Mouse (Mus musculus) right cerebral cortex, postnatal 10 days (tissue): ENCODE data around the gene Arsb.
A peak's percentile ranks its signal among the peaks of the same experiment; 100 is the strongest.

Experiments used
- DNase-seq, 2 experiments: peaks; one replicate each; pipeline ENCODE4 v3.0.0; 2021; ENCODE audit warnings: low spot score in 2 of 2

The Arsb gene

DNA sequence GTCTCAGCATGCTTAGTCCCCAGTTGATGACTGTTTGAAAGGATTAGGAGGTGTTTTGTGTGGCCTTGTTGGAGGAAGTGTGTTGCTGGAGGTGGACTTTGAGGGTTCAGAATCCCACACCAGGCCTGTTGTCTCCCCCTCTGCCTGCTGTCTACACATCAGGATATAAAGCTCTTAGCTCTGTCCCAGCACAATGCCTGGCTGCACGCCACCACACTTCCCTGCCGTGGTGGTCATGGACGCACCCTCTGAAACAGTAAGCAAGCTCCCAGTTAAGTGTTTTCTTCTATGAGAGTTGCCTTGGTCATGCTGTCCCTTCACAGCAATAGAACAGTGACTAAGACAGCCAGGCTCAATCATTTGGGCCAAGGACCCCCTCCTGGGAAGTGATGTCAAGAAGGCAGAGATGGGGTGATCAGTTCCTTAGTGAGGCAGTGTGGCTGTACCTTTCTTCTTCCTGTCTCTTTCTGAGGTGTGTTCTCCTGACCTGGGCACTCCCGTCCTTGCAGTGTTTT is 149.4 kb downstream of the Arsb start:
- DNase-seq, result no peak

DNA sequence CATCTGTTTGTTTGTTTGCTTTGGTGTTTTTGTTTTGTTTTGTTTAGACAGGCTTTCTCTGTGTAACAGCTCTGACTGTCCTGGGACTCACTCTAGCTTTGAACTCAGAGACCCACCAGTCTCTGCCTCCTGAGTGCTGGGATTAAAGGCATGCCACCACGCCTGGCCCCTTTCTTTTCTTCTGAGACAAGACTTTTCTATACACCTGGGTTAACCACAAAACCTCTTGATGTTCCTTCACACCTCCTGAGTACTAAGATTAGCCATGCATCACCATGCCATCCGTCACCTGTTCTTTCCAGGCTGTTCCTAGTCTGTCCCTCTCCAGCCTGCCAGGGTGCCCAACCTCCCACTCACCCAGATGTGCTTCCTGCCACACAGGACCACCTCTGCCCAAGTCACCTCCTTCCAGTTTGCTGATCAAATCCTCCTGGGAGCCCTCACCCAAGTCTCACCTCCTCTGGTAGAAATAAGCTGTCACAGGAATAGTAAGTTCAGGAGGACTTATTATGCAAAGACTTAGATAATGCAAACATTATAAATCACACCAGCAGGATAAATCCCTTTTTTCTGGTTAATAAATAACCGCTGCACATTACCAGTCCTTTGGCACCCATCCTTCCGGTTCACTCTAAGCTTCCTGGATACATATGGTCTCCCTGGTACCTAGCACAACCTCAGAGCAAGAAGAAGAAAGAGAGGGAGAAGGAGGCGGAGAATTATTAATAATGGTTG is 150.6 kb downstream of the Arsb start:
- DNase-seq, result no peak

DNA sequence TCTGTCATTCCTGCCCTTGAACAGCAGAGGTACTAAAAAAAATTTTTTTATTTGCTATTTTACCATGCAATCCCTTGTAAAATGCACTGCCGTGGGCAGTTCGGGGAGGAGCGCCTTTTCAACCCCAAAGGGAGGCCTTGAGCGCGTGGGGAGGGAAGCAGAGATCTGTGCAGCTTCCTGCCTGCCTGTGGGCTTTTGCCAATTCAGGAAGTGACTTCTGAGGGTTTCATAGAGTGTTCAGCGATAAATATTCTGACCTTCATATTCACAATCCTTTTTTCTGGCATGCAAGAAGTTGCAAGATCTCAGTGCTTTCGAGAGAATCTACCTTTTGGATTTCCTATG is 151.1 kb downstream of the Arsb start:
- DNase-seq, result no peak

DNA sequence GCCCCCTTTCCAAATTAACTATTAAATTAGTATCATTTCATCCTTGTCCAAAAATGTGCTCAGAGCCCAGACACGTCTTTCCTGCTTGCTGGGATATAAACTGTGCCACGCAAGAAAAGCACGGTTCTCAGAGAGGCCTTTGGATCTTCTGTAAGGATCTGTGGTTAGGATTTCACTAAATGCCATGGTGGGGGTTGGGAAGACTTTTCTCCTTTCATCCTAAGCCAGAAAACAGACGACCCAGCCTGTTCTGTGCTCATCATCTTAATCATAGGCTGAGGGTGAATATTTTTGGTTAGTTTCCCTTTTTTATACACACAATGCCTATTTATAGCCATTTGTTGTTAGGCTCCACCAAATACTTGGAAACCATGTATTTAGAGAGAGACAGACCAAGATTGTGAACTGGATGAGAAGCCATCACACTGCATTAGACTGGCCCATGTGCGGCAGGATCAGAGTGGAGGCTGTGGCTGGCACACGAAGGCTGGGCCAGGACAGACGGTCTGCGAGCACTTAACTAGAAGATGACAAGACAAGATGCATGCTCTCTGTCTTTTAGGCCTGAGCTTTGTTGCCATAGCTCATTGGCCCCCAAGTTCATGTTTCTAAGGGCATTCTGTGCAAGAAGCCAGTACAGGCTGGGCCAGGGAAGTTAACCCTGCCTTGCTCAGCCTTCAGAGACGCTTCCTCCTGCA is 153.5 kb downstream of the Arsb start:
- DNase-seq, result no peak

DNA sequence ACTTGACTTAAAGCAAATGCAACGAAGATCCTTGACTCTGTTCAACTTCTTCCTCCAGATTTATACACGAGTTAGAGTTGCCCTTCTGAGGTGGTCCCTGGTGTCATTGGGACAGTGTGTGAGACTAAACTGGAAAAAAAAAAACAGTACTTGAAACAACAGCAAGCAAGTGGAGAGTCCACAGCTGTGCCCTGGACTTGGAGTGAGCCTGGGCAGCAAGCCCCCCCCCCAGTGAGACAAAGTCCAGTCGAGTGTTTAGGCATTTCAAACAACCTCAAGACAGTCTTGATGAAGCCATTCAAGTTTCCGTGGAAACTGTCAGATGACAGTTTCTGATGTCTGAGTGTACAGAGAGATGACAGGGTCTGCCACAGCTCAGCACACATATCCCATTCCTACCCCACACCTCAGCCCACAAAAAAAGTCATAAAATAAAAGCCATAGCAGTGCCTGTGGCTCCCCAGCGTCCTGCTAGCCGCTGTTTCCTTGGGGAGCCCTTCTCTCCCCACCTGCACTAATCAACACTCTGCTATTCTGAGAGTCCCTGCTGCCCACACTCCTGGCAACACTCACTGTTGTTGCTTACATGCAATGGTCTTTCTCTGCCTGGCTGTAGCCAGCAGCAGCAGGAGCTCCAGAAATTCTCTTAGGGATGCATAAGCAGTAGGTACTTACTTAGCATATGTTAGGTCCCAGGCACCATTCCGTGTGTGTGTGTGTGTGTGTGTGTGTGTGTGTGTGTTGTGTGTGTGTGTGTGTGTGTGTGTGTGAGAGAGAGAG is 159.3 kb downstream of the Arsb start:
- peak; percentile 64 to 85 for DNase-seq

DNA sequence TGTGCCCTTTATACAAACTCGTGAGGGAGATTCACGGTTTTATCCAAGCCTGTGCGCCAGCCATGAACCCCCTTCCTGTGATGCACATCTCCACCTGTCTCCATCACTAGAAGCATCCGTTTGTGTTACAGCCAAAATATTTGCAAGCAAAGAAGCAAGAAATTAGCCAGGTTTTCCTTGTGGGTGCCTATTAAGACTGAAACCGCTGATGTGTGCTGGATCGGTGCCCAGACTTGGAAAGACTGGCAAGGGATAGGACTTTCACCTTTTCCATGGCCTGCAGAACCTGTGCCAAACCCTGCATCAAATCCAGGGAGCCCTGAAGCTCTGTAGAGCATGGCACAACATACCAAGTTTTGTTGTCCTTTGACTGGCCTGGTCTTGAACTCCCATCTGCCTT is 165.0 kb downstream of the Arsb start:
- peak; percentile 48 to 54 for DNase-seq

DNA sequence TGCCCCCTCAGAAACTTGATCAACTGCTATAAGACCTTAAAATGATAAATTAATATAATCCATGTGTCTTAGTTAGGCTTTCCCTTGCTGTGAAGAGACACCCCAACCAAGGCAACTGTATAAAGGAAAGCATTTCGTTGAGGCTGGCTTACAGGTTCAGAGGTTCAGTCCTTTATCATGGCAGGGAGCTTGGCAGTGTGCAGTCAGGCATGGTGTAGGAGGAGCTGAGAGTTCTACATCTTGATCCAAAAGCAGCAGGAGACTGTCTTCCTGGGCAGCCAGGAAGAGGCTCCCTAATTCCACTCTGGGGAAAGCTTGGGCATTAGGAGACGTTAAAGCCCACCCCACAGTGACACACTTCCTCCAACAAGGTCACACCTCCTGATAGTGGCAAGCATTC is 166.7 kb downstream of the Arsb start:
- no peak for DNase-seq

DNA sequence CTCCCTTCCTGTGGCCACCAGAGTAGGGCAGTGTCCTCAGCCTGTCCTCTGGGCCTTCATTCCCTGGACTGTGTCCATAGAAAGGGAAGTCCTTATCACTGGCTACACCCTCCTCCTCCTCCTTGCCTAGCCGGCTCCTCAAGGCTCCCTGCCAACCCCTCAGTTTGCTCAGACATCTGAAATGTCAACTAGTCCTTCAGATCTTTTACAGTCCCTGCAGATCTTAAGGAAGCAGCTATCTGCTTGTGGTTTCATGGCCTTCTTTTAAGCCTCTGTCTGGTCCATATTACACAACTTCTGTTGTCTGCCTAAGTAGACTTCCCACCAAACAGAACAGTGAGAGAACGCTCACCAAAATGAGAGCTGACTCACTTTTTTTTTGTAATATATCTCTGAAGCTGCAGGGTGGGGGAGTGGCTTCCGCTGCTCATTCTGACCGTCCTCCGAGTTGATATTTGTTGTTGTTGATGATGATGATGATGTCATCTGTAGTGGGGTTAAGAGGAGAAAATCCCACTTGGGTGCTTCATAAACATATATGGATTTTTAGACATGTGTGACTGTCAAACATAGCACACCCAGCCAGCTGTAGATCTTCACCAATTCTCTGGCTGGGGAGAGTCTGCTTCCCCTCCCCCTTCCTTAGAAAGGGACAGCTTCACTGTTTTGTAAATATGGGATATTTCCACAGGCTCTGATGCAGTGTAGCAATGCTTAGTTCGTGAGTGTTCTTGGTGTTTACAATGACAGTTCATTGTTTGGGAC is 168.1 kb downstream of the Arsb start:
- no peak for DNase-seq

DNA sequence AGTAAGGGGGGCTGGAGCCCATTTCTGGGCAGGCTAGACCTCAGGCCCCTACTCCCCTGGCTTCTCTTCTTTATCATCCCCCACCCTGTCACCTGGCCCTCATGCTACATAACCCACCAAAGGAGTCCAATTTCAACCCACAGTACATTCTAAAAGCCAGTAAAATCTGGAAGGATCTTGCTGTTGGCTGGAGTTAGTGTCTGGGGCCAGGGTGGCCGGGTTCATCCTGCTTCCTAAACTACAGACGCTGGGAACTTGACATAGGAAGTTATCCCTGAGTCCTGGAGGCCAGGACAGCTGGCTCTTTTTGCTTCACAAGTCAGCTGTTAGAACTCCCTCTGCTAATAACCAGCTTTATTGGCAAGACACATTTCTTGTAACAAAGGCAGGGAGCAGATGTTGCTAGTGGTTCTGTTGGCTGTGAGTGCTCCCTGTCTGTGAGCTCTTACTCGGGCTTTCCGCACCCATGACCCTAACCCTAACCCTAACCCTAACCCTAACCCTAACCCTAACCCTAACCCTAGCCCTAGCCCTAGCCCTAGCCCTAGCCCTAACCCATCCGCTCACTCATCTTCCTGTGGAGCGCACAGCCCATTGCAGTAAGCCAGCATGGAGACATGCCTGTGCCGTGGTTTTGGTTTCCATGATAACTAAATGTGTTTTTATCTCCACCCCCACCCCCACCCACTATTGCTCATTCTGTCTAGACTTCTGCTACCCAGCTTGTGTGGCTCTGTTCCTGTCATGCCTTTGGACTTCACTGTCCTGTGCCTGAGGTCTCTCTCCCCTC is 169.5 kb downstream of the Arsb start:
- no peak for DNase-seq

DNA sequence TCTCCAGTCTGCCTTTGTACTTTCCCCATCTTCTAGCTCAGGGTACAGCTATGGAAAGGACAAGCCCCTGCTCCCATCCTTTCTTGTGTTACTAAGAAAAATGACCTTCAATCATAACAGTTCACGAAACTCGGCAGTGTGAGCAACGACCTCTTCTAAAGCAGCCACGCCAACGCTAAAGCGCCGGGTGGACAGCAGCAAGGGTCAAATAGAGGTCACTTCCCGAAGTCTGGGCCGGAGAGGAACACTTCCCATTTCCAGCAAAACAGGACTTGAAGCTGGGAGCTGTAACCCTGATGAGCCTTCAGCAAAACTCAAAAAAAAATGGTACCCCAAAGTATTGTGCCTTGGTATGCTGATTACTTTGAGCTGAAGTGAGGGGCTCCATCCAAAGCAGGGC is 179.6 kb downstream of the Arsb start:
- DNase-seq, result no peak

DNA sequence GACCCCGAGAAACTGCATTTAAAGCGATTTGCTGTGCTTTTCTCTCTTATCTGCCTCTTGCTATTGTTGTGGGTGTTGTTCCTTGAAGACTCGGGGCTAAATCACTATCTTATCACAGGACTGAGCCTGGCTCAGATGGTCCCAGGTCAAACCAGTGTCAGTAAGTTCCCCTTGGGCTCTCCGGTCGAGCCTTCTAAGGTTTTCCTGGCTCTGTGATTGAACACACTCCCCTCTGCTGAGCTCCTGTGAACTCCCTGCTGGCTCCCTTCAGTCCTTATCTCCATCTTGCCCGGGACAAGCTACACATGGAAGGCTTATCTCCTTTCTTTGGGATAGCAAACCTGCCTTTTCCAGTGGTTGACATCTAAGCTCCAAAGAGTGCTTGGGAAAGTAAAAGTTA is 180.1 kb downstream of the Arsb start:
- no peak for DNase-seq

DNA sequence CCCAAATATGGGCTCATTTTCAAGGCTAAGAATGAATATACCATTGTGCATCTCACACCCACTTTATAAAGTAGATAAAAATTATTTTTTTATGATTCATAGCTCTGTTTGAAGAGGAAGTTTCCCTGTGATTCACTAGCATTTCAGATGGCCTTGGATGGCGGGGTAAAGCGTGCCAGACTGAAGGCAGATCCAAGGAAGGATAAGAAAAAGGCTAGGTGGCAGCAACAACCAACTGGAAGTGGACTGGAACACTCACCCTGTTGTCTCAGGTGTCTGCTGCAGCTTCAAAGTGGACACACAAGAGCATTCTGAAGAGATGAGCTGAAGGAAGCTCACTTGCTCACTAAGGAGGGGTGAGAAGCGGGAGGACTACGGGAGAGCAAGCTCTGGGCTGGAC is 181.0 kb downstream of the Arsb start:
- no peak for DNase-seq

DNA sequence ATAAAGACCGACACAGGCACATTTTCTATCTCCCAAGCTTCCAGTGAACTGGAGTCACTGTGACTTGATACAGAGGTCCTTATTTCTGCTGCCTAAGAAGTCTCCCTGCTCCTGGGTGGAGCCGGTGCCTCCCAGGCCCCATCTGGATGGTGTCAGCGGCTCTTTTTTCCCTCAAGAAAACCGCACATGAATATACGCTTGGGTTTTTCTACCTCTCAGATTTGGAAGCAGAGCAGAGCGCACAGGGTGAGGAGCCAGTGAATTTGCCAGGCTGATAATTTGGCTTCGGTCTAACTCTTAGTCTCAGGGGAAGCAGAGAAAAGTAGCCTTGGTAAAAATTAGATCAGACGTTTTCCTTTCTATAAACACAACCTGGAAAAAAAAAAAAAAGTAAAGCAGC is 186.5 kb downstream of the Arsb start:
- DNase-seq, result no peak

DNA sequence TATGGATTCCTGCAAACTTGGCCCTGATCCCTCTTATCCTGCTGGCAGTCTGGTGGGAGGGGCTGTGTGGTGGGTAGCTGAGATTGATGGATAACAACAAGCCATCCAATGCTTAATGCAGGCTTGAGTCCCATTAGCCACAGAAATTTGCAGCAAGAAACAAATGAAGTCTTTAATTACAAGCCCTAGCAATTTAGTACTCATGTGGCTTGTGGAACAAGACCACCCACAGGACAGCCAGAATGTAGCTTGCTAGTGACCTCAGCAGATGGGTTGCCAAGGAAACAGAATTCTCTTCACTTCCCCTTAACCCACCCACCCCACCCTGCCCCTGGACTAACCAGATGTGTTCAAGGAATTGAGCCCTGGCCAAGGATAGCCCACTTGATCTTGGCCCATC is 194.8 kb downstream of the Arsb start:
- DNase-seq, result no peak

DNA sequence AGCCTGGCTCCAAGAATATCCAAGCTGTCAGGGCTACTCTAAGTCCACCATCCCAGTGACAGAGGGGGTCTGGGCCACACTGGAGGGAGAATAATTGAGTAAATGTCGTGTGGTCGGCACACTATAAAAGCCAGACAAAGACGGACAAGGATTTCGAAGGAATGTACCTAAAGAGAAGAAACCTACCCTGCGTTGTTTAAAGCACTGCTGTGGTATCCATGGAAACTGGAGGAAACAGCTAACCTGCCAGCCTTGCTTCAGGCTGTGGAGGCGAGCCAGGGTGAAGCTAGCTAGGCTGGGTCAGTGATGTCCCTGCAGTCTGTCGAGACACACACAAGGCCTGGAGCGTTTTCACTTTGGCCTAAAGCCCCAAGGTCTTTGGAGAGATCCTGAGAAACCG is 195.7 kb downstream of the Arsb start:
- peak; percentile 73 to 82 for DNase-seq

DNA sequence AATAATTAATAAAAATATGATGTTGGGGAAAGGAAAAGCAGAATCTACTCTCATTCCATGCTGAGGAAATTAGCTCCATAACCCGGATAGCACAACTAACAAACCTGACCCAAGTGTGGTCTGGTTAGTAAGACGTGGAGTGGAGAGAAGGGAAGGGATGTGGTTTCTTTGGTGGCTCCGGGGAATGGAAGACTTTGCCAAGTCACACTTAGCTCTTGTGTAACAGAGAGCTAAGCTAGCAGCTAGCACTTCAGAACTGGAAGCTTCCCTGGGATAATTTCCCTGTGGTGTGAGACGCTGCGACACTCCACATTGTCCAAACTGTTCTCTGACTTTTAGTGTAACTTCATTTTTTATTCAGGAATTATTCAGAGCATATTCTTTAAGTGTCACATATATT is 198.7 kb downstream of the Arsb start:
- no peak for DNase-seq

DNA sequence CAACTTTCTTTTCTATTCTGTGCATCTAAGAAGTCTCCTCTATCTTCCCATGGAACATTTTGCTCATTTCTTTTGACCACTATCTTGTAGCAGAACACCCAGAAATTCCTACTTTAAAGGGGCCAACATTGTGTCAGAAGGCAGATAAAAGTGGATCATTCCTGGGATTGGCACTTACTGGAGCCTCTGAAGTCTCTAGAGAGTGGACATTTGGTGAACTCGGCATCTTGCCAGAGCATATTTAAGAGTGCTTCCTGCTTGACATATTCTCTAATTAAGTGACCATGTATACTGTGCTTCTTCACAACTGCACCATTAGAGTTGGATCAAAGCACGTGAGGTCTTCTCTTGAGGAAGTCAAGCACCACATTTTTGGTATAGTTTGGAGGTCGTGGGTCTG is 201.0 kb downstream of the Arsb start:
- no peak for DNase-seq

DNA sequence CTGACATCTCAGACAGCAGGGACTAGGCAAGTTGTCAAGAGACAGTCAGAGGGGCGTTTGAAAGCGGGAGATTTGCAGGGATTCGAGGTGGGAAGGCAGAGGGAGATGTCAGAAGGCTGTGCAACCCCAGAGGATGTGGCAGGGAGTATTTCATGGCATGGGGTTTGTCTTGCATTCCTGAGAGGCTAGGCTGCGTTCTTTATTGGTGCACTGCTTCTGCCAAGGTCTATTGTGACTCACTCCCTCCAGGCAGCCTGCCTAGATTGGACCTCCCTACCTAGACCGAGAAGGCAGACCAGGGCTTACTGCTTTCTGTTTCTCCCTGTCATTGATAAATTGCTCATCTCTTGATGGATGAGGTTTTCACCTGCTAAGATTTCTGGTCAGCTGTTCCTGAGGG is 204.2 kb downstream of the Arsb start:
- no peak for DNase-seq

DNA sequence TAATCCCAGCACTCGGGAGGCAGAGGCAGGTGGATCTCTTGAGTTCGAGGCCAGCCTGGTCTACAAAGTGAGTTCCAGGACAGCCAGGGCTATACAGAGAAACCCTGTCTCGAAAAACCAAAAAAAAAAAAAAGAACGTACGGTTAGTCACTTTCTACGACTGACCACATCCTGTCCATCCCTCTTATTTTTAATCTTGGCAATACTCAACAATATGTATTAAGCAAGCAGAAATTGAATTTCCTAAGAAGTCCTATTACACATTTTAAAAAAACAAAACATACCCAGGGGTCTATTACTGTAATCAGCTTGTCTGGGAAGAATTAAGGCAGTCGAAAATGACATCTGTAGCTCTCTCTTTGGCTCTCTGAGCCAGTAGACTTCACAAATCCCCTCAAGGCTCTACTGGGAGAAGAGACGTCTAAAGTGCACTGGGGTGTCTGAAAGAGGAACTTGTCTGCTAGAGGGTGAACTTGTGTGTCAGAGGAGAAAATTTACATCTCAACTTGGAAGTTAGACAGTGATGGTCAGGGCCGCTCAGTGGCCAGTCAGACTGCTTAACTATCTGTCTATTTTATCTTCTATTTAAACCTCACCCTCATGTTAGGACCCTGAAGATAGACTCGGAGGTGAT is 205.6 kb downstream of the Arsb start:
- no peak for DNase-seq

DNA sequence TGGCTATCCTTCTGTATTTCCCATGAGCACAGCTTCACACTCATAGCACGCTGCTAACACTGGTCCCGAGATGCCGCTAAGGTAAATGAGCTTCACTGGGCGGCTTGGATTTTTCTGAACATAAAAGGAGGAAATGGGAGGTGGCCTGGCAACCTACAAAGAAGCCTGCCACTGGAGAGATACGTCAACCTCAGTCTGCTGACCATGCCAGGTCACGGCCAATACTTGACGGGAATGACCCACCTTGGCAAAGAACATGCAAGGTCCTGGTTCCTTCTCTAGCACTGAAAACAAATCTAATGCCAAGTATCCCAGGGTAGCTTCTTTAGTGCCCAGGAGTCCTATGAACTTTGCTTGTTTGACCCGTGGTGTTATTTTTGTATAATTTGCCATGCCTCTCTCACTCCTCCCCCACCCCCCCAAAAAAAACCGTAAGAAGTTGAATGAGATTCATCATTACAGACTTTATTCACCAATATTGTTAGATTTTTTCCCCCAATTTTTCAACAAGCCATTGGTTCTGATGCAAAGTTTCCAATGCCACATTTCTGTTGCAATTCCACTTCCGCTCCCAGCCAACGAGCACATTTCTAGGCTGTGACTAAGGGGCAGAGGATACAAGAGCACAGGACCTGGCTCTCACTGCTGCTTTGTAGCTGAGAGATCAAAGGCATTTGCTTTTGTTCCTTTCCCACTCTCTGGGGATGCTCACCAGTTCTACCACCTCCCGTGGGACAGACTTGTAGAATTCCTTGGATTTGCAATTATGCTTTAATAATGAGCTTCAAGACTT is 207.5 kb downstream of the Arsb start:
- DNase-seq, result no peak
